Mouse (Mus musculus) midbrain, embryonic 16.5 days (tissue): Measurements from ENCODE around the gene Stat5b. TPM values are rescaled to one million over a fixed set of nuclear protein-coding genes. Genes with fewer than 3 reads are reported as not detected.

Experiments
- ATAC-seq: fragments of 200-750 bp; cut with Nextera tagmentation; 2 replicates; pipeline ENCODE4 v1.8.0; 2017; ENCODE audit warnings: moderate TSS enrichment
- H3K27ac ChIP-seq: fragments of 300-500 bp; sonication (generic); 2 replicates; pipeline ENCODE4 v1.5.1; 2014; ENCODE audit warnings: mild to moderate bottlenecking, low read length, mixed read lengths
- H3K27me3 ChIP-seq: fragments of 300-500 bp; sonication (generic); 2 replicates; pipeline ENCODE4 v1.6.1; 2014; ENCODE audit warnings: low read depth, low read length, mixed read lengths; ENCODE audit not compliant: control insufficient read depth, insufficient read depth
- H3K36me3 ChIP-seq: fragments of 300-500 bp; sonication (generic); 2 replicates; pipeline ENCODE4 v1.6.1; 2014; ENCODE audit warnings: mild to moderate bottlenecking, low read length, moderate library complexity, mixed read lengths; ENCODE audit not compliant: control insufficient read depth, insufficient read depth
- H3K4me1 ChIP-seq: fragments of 300-500 bp; sonication (generic); 2 replicates; pipeline ENCODE4 v1.6.1; 2014; ENCODE audit warnings: mild to moderate bottlenecking, low read length, mixed read lengths; ENCODE audit not compliant: control insufficient read depth, insufficient read depth
- H3K4me2 ChIP-seq: fragments of 300-500 bp; sonication (generic); 2 replicates; pipeline ENCODE4 v1.6.1; 2014; ENCODE audit warnings: mild to moderate bottlenecking, low read length, mixed read lengths
- H3K4me3 ChIP-seq: fragments of 300-500 bp; sonication (generic); 2 replicates; pipeline ENCODE4 v1.5.1; 2014; ENCODE audit warnings: low read depth, mild to moderate bottlenecking, low read length, moderate library complexity, mixed read lengths
- H3K9ac ChIP-seq: fragments of 300-500 bp; sonication (generic); 2 replicates; pipeline ENCODE4 v1.6.1; 2014; ENCODE audit warnings: low read depth, low read length, mixed read lengths
- H3K9me3 ChIP-seq: fragments of 300-500 bp; sonication (generic); replicated peaks from 2 replicates; pipeline ENCODE4 v1.6.1; 2014; ENCODE audit warnings: mild to moderate bottlenecking, low read length, mixed read lengths; ENCODE audit not compliant: control insufficient read depth, poor library complexity, severe bottlenecking
- WGBS: fragments of 180-500 bp; shearing (Covaris S2); extraction: QIAGEN DNeasy Blood & Tissue Kit; methylation state at CpG from one replicate; pipeline ENCODE4 v1.1.7; 2014; 5-methylcytosine and 5-hydroxymethylcytosine counted together
- polyA plus RNA-seq: library from polyadenylated mRNA; unstranded; fragments of >200 nt; fragmentation: Nextera tagmentation; extraction: Ambion mirVana; gene quantifications from 2 replicates; pipeline ENCODE4 v1.2.1, GENCODE M21; 2015

The Stat5b gene
- polyA plus RNA-seq, 1 experiment from 2014 or later: 17.5 TPM

GRCm38 (mm10) chr11:100875761-100876160 lies 25.2 kb upstream of the Stat5b start:
- 81% methylated on average over 3 of the region's 3 CpGs for WGBS
- no peak overlapping the region for H3K4me2 ChIP-seq
- no peak overlapping the region for H3K27ac ChIP-seq
- no peak for ATAC-seq
- H3K9me3 ChIP-seq: no peaks in the 10 kb centered on the region
- H3K36me3 ChIP-seq: no peaks in the 10 kb centered on the region
- no peak overlapping the region for H3K4me3 ChIP-seq
- H3K9ac ChIP-seq: no peak overlapping the region
- no peaks in the 10 kb centered on the region for H3K4me1 ChIP-seq
- no peaks in the 10 kb centered on the region for H3K27me3 ChIP-seq

GRCm38 (mm10) chr11:100870968-100871350 lies 20.4 kb upstream of the Stat5b start:
- H3K9ac ChIP-seq: no peak overlapping the region
- H3K4me3 ChIP-seq: no peak overlapping the region
- H3K9me3 ChIP-seq: no peaks in the 10 kb centered on the region
- no peaks in the 10 kb centered on the region for H3K4me1 ChIP-seq
- no peaks in the 10 kb centered on the region for H3K36me3 ChIP-seq
- WGBS: 80% methylated on average over 8 of the region's 8 CpGs
- no peak overlapping the region for H3K4me2 ChIP-seq
- H3K27me3 ChIP-seq: no peaks in the 10 kb centered on the region
- H3K27ac ChIP-seq: no peak overlapping the region
- no peak for ATAC-seq

- Histone ChIP-seq H3K9ac (no peak overlapping the region), H3K27me3 (no peaks in the 10 kb centered on the region), H3K36me3 (no peaks in the 10 kb centered on the region), H3K9me3 (no peaks in the 10 kb centered on the region), H3K27ac (no peak overlapping the region), H3K4me3 (no peak overlapping the region), H3K4me1 (no peaks in the 10 kb centered on the region), H3K4me2 (no peak overlapping the region)
- 79% methylated on average over 10 of the region's 10 CpGs for whole genome bisulfite sequencing
- ATAC-seq: no peak
These were observed 19.9 kb upstream of the Stat5b start for GRCm38 (mm10) chr11:100870256-100870967.

- Histone ChIP-seq H3K4me1 (0 out of 2 replicates have a peak, but pooled peaks cover under 1% of the 10 kb centered on the region), H3K27me3 (peaks cover 10% of the 10 kb centered on the region), H3K27ac (no peak overlapping the region), H3K9me3 (no peaks in the 10 kb centered on the region), H3K4me2 (no peak overlapping the region), H3K36me3 (no peaks in the 10 kb centered on the region), H3K4me3 (no peak overlapping the region), H3K9ac (no peak overlapping the region)
- no peak for ATAC-seq
- WGBS: 85% methylated on average over 7 of the region's 7 CpGs
These were observed 15.1 kb upstream of the Stat5b start for GRCm38 (mm10) chr11:100865618-100866017.

DNA sequence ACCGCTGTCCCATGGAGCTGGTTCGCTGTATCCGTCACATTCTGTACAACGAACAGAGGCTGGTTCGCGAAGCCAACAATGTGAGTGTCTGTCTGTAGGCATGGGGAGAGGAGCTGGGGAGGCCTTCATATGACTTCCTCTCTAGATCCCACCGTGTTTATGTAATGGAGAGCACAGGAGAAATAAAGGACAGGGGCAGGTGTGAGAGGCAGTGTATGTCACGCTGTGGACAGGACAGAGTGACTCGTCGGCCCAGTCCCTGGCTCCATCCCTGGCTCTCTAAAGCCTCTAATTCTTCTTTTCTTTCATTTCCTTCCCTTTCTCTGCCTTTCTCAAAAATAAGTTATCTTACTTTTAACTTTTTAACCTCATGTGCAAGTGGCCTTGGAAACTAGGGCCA lies 12.6 kb upstream of the Stat5b start:
- ATAC-seq: no peak
- H3K9ac ChIP-seq: no peak overlapping the region
- 0 out of 2 replicates have a peak, but pooled peaks cover 4% of the 10 kb centered on the region for H3K4me1 ChIP-seq
- H3K9me3 ChIP-seq: no peaks in the 10 kb centered on the region
- H3K27me3 ChIP-seq: peaks cover 16% of the 10 kb centered on the region
- no peak overlapping the region for H3K27ac ChIP-seq
- H3K36me3 ChIP-seq: no peaks in the 10 kb centered on the region
- H3K4me2 ChIP-seq: no peak overlapping the region
- no peak overlapping the region for H3K4me3 ChIP-seq
- 93% methylated on average over 10 of the region's 10 CpGs for WGBS

GRCm38 (mm10) chr11:100861836-100862235 lies 11.3 kb upstream of the Stat5b start:
- no peaks in the 10 kb centered on the region for H3K9me3 ChIP-seq
- H3K9ac ChIP-seq: no peak overlapping the region
- 0 out of 2 replicates have a peak, but pooled peaks cover 4% of the 10 kb centered on the region for H3K4me1 ChIP-seq
- 38% methylated on average over 3 of the region's 3 CpGs for WGBS
- H3K4me3 ChIP-seq: no peak overlapping the region
- H3K27ac ChIP-seq: no peak overlapping the region
- H3K4me2 ChIP-seq: no peak overlapping the region
- no peak for ATAC-seq
- peaks cover 17% of the 10 kb centered on the region for H3K27me3 ChIP-seq
- H3K36me3 ChIP-seq: no peaks in the 10 kb centered on the region

DNA sequence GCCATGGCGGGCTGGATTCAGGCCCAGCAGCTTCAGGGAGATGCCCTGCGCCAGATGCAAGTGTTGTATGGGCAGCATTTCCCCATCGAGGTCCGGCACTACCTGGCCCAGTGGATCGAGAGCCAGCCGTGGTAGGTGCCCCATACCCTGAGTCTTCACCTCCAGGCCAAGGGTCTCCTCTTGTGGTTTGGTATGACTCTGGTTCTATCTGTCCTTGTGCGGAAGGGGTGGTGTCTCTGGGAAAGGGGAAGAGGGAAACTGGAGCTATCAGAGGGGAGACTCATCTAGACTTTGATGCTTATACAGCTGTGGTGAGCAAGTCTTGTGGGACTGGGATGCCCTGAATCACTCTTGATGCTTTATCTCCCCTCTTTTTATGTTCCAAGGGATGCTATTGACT lies 10.8 kb upstream of the Stat5b start:
- 91% methylated on average over 7 of the region's 7 CpGs for WGBS
- H3K36me3 ChIP-seq: no peaks in the 10 kb centered on the region

DNA sequence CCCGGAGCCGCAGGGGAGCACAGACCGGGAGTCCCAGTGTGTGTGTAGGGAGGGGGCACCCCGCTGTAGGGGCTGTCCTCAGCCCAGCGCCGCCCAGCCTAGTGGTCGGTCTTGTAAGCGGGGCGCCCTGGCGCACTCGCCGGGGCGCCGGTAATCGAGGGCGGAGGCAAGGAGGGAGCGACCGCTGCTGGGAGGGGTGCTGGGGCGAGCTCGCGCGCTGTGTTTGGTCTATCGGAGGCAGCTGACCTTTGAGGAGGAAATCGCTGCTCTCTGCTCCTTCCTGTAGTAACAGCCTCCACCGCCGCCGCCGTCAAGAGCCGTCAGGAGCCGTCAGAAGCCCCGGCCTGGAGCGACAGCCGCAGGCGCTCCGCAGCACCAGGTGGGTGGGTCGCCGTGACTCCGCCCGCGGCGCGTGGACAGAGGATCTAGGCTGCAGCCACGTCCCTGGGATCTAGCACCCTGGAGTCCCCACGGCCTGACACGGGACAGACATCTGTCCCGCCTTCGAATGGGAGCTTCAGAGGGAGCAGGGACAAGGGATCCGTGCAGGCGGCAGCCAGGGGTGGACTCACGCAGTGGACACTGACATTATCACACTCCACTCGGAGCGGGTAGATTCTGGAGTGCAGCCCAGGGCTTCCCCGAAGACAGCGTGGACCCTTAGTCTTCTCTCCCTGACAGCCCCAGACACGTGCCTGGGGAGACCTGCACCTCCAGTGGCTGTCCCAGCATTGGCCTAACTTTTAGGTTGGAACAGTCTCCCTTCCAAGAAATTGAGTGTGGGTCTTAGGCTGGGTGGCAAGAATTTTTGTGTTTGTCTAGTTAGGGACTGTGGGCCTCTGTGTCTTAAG lies 9.9 kb upstream of the Stat5b start:
- Histone ChIP-seq H3K27ac (no peak overlapping the region), H3K36me3 (no peaks in the 10 kb centered on the region), H3K27me3 (peaks cover 19% of the 10 kb centered on the region), H3K9ac (peak overlapping the region; percentile 47), H3K9me3 (no peaks in the 10 kb centered on the region), H3K4me3 (peak overlapping the region; percentile 41), H3K4me1 (0 out of 2 replicates have a peak, but pooled peaks cover 4% of the 10 kb centered on the region), H3K4me2 (peak overlapping the region; percentile 55)
- ATAC-seq: peak; percentile 58; the same call in 1 of the 2 replicates
- whole genome bisulfite sequencing: 3% methylated on average over 54 of the region's 55 CpGs

More for the DNA sequence above, 10.8 kb upstream of the Stat5b start:
- H3K4me1 ChIP-seq: 0 out of 2 replicates have a peak, but pooled peaks cover 4% of the 10 kb centered on the region
- no peak overlapping the region for H3K4me3 ChIP-seq
- H3K27ac ChIP-seq: no peak overlapping the region
- no peak for ATAC-seq
- H3K9me3 ChIP-seq: no peaks in the 10 kb centered on the region
- H3K27me3 ChIP-seq: peaks cover 19% of the 10 kb centered on the region
- no peak overlapping the region for H3K4me2 ChIP-seq
- H3K9ac ChIP-seq: no peak overlapping the region

DNA sequence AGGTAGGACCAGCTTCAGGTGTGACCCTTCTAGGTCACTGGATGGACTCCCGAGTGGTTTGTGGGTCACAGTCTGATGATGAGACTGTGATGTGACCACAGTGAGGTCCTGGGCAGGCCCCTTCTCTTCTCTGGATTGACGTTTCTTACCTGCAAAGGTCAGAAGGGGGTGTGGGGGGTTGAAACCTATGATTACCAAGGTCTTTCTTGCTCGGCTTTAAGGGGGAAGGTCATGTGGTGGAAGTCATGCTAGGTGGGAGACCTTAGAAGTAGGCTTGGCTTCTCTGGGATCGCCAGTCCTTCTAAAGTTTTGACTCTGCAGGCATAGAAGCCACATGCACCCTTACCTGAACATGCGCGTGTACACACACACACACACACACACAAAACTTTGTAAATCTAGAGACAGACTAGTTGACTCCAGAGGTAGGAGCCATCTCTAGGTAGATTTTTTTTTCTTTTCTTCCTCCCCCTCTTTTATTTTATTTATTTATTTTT lies 9.1 kb upstream of the Stat5b start:
- H3K4me1 ChIP-seq: 0 out of 2 replicates have a peak, but pooled peaks cover 4% of the 10 kb centered on the region
- peak overlapping the region; percentile 41 for H3K4me3 ChIP-seq
- H3K27me3 ChIP-seq: peaks cover 19% of the 10 kb centered on the region
- no peaks in the 10 kb centered on the region for H3K9me3 ChIP-seq
- no peaks in the 10 kb centered on the region for H3K36me3 ChIP-seq
- H3K9ac ChIP-seq: no peak overlapping the region
- no peak overlapping the region for H3K27ac ChIP-seq
- ATAC-seq: no peak
- 50% methylated on average over 6 of the region's 6 CpGs for WGBS
- peak overlapping the region; percentile 55 for H3K4me2 ChIP-seq
